Mouse (Mus musculus): ENCODE data around the gene Adgra3. TPM values are rescaled to one million over a fixed set of nuclear protein-coding genes. Genes with fewer than 3 reads are reported as not detected.

The Adgra3 gene
- total and polyA plus RNA-seq, 3 experiments, result not detected

DNA sequence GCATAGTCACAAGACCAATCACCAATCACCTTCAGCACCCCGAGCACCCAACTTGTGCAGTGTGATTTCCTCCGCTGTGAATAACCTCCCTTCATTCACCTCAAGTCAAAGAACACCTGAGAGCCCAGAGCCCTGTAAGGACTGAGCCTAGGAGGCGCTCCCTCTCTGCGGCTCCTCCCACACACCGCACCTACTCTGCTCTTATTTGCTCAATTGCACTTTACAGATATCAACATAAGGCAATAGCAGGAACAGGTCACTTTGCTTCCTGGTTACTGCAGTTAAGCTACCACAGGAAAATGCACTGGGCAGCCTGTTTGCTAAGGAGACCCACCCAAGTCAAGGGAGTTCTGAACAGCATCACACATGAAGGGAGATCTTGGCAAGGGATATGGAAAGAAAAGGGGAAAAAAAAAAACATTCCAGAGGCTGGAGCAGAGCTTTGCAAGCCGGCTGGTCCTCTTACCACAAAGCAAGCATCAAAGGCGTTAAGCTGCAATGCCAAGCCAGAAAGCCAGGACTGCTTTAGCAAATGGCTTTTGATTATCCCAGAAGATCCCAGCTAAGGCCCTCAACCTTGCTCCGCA is 68.0 kb downstream of the Adgra3 start:
- Histone ChIP-seq H3K36me3 (ENCODE audit: control insufficient read depth in 1 of 2, insufficient read depth in 2 of 2, low read length in 2 of 2) (no peaks in the 10 kb centered on the region), H3K27me3 (ENCODE audit: control insufficient read depth in 1 of 2, insufficient read depth in 2 of 2, low read length in 2 of 2) (no peaks in the 10 kb centered on the region), H3K79me2 (ENCODE audit: control insufficient read depth, insufficient read depth, low read length, poor library complexity) (no peaks in the 10 kb centered on the region), H3K9me3 (replicated peaks; ENCODE audit: insufficient read depth, low read length) (no peaks in the 10 kb centered on the region), H3K27ac (ENCODE audit: control insufficient read depth, low read depth, low read length) (no peak overlapping the region), H3K4me3 (ENCODE audit: control insufficient read depth in 1 of 2, insufficient read depth in 1 of 2, low read depth in 2 of 2, low read length in 2 of 2) (no peak overlapping the region), H3K9ac (ENCODE audit: control insufficient read depth, low read depth, low read length, poor library complexity, severe bottlenecking) (no peak overlapping the region), H3K4me1 (ENCODE audit: control insufficient read depth in 1 of 2, insufficient read depth in 2 of 2, low read length in 2 of 2) (no peaks in the 10 kb centered on the region)
- TF ChIP-seq NRF1 (IDR thresholded peaks at IDR 0.05; ENCODE audit: insufficient read depth, low read depth, low read length, poor library complexity, severe bottlenecking) (no peak), SMC3 (IDR thresholded peaks at IDR 0.05; ENCODE audit: low read depth, low read length) (no peak), JUND (IDR thresholded peaks at IDR 0.05; ENCODE audit: low read depth, low read length) (no peak), ZC3H11A (IDR thresholded peaks at IDR 0.05; ENCODE audit: low read depth, low read length) (no peak), RAD21 (IDR thresholded peaks at IDR 0.05; ENCODE audit: low read depth, low read length) (no peak), EP300 (IDR thresholded peaks at IDR 0.05; ENCODE audit: low read depth in 1 of 2, low read length in 2 of 2) (no peak), USF1 (IDR thresholded peaks at IDR 0.05; ENCODE audit: low read depth, low read length) (no peak), MAX (IDR thresholded peaks at IDR 0.05; ENCODE audit: low read length) (no peak), TCF12 (IDR thresholded peaks at IDR 0.05; ENCODE audit: low read depth, low read length) (no peak), ELF1 (IDR thresholded peaks at IDR 0.05; ENCODE audit: low read depth, low read length) (no peak), MYB (IDR thresholded peaks at IDR 0.05; ENCODE audit: low read depth, low read length) (no peak), POLR2AphosphoS5 (IDR thresholded peaks at IDR 0.05; ENCODE audit: borderline replicate concordance, low read depth, low read length) (no peak), TAL1 (IDR thresholded peaks at IDR 0.05; ENCODE audit: low read length) (no peak), KAT2A (conservative IDR thresholded peaks at IDR 0.05; ENCODE audit: low read depth, low read length) (no peak), POLR2AphosphoS2 (IDR thresholded peaks at IDR 0.05; ENCODE audit: low read length) (no peak)
- no peak for DNase-seq (ENCODE audit: low read depth, low spot score)

DNA sequence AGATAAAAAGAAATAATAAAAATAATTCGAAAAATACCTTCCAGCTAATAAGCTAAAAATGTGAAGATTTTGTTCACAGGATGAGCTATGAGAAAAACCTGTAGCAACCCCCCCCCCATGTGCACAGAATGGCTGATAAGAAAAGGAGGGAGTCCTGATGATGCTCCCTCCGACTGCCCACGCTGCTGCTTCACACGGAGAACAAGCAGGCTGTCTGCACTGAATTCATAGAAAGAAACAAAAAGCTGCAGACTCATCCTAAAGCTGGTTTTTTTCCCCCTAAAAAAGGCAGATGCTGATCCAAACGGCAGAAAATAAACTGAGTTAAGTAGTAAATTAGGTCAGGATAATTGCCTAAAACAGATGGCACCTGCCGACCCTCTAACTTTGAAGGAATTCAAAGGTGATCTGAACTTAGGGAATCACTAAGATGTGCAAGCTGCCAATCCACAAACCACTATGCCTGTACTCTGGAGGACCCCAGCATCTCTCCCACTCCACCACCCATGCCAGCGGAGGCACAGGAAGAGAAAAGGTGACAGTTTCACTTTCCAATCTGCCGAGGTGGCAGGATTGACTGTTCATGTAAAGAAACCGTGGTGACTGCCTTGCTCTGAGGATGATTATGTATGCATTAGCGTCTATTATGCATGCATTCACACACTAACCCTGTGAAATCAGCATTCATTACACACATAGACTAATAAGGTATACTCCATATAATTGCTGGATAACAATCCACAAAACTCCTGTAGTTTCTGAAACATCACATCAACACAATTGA is 70.6 kb downstream of the Adgra3 start:
- no peaks in the 10 kb centered on the region for H3K27me3 ChIP-seq (ENCODE audit: control insufficient read depth in 1 of 2, insufficient read depth in 2 of 2, low read length in 2 of 2)
- no peaks in the 10 kb centered on the region for H3K9me3 ChIP-seq (replicated peaks; ENCODE audit: insufficient read depth, low read length)
- no peak overlapping the region for H3K9ac ChIP-seq (ENCODE audit: control insufficient read depth, low read depth, low read length, poor library complexity, severe bottlenecking)
- H3K79me2 ChIP-seq (ENCODE audit: control insufficient read depth, insufficient read depth, low read length, poor library complexity), result no peaks in the 10 kb centered on the region
- no peak for TF ChIP-seq RAD21 (IDR thresholded peaks at IDR 0.05; ENCODE audit: low read depth, low read length)
- TF ChIP-seq RCOR1 (IDR thresholded peaks at IDR 0.05; ENCODE audit: low read depth, low read length), result no peak
- no peak for TF ChIP-seq ETS1 (IDR thresholded peaks at IDR 0.05; ENCODE audit: low read depth, low read length)
- no peak for TF ChIP-seq MXI1 (IDR thresholded peaks at IDR 0.05; ENCODE audit: low read depth, low read length)
- no peak for TF ChIP-seq SIN3A (IDR thresholded peaks at IDR 0.05; ENCODE audit: low read length)
- no peak for DNase-seq (ENCODE audit: low read depth, low spot score)
- no peaks in the 10 kb centered on the region for H3K4me1 ChIP-seq (ENCODE audit: control insufficient read depth in 1 of 2, insufficient read depth in 2 of 2, low read length in 2 of 2)
- no peak overlapping the region for H3K27ac ChIP-seq (ENCODE audit: control insufficient read depth, low read depth, low read length)
- no peak overlapping the region for H3K4me3 ChIP-seq (ENCODE audit: control insufficient read depth in 1 of 2, insufficient read depth in 1 of 2, low read depth in 2 of 2, low read length in 2 of 2)
- H3K36me3 ChIP-seq (ENCODE audit: control insufficient read depth in 1 of 2, insufficient read depth in 2 of 2, low read length in 2 of 2), result no peaks in the 10 kb centered on the region

All from MEL (cell line).